Mouse (Mus musculus) embryonic facial prominence, embryonic 12.5 days (tissue): ENCODE data around the gene Vmn1r9. TPM values are rescaled to one million over a fixed set of nuclear protein-coding genes. Genes with fewer than 3 reads are reported as not detected.
"Not testable (repeated sequence)": the region's sequence is repeated elsewhere in the genome, so short reads cannot be mapped to it uniquely, and the experiment has no call there.

Experiments
- ATAC-seq: fragments of 200-750 bp; cut with Nextera tagmentation; 2 replicates; pipeline ENCODE4 v1.8.0; 2017; ENCODE audit not compliant: insufficient number of reproducible peaks, insufficient read depth, low FRiP score, low TSS enrichment
- H3K27ac ChIP-seq: fragments of 300-500 bp; sonication (generic); 2 replicates; pipeline ENCODE4 v1.5.1; 2016; ENCODE audit warnings: mild to moderate bottlenecking
- H3K27me3 ChIP-seq: fragments of 300-500 bp; sonication (generic); 2 replicates; pipeline ENCODE4 v1.6.1; 2016; ENCODE audit warnings: mild to moderate bottlenecking, moderate library complexity
- H3K36me3 ChIP-seq: fragments of 300-500 bp; sonication (generic); 2 replicates; pipeline ENCODE4 v1.6.1; 2016; ENCODE audit warnings: mild to moderate bottlenecking
- H3K4me1 ChIP-seq: fragments of 300-500 bp; sonication (generic); 2 replicates; pipeline ENCODE4 v1.6.1; 2016
- H3K4me2 ChIP-seq: fragments of 300-500 bp; sonication (generic); replicated peaks from 2 replicates; pipeline ENCODE4 v1.6.1; 2016; ENCODE audit warnings: mild to moderate bottlenecking, moderate library complexity
- H3K4me3 ChIP-seq: fragments of 300-500 bp; sonication (generic); 2 replicates; pipeline ENCODE4 v1.5.1; 2016; ENCODE audit warnings: mild to moderate bottlenecking
- H3K9ac ChIP-seq: fragments of 300-500 bp; sonication (generic); 2 replicates; pipeline ENCODE4 v1.6.1; 2016; ENCODE audit warnings: mild to moderate bottlenecking, moderate library complexity
- H3K9me3 ChIP-seq: fragments of 300-500 bp; sonication (generic); 2 replicates; pipeline ENCODE4 v1.6.1; 2016; ENCODE audit warnings: mild to moderate bottlenecking, moderate library complexity
- WGBS: fragments of 180-500 bp; shearing (Covaris S2); methylation state at CpG from one replicate; pipeline ENCODE4 v1.1.7; 2016; 5-methylcytosine and 5-hydroxymethylcytosine counted together
- polyA plus RNA-seq: library from polyadenylated mRNA; unstranded; fragments of >200 nt; fragmentation: Nextera tagmentation; extraction: Ambion mirVana; gene quantifications from 2 replicates; pipeline ENCODE4 v1.2.1, GENCODE M21; 2016

Gene Vmn1r9
- polyA plus RNA-seq = not detected in 2 replicates

GRCm38 (mm10) chr6:57066487-57066886 is at the start of gene Vmn1r9:
Vmn1r9 (plus strand) TSS chr6:57066787.
- 85% methylated on average over 2 of the region's 2 CpGs for WGBS
- Histone ChIP-seq H3K4me2 (no peak within 1 kb of the TSS), H3K27me3 (no peaks in the 10 kb centered on the region), H3K36me3 (no peaks in the 10 kb centered on the region), H3K9me3 (no peaks in the 10 kb centered on the region), H3K27ac (no peak within 1 kb of the TSS), H3K4me3 (no peak within 1 kb of the TSS), H3K9ac (no peak within 1 kb of the TSS), H3K4me1 (no peaks in the 10 kb centered on the region)
- ATAC-seq = no peak

DNA sequence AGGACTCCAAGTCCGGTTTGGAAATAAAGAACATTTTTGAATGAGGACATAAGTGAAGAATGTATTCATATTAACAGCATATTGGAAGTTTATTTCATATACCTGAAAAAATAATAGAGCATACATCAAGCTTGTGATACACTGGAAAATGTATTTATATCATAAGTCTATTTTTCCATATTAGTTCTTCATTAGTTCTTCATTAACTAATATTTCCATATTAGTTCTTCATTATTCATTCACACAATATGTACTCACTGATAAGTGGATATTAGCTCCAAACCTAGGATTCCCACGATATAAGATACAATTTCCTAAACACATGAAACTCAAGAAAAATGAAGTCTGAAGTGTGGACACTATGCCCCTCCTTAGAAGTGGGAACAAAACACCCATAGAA is 41.4 kb upstream of the Vmn1r9 start, which contains the start of gene Vmn1r7:
Gene Vmn1r7, minus strand, starts transcription at position 101 of the 400 bp plus-strand sequence.
- not testable (repeated sequence) for H3K27me3 ChIP-seq, H3K36me3 ChIP-seq, H3K4me1 ChIP-seq, H3K9me3 ChIP-seq, H3K27ac ChIP-seq, H3K9ac ChIP-seq, H3K4me2 ChIP-seq, H3K4me3 ChIP-seq, ATAC-seq
- 85% methylated on average over 2 of the region's 2 CpGs for WGBS

DNA sequence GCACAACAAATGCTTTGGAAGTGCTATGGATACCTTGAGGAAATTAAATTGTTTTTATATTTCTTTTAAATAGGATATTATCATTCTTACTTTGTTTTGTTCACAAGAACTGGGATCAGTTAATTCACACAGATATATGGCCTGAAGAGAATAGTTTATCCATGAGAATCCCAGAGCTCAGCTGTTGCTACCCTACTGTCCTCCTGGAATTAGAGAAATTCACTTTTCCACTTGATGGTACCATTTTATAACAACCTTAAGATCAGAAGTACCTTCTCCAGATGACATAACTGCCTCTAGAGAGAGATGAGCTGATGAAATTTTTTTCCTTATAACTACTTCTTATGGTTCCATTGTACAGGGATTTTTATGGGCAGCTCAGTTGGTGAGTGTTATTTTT is 34.6 kb upstream of the Vmn1r9 start, which contains the start of gene Vmn1r8:
Gene Vmn1r8, plus strand, starts transcription at position 301 of the 400 bp plus-strand sequence.
- no peaks in the 10 kb centered on the region for H3K4me1 ChIP-seq

GRCm38 (mm10) chr6:57034674-57035073 is 31.9 kb upstream of the Vmn1r9 start:
- WGBS = 73% methylated on average over 2 of the region's 2 CpGs

More for the DNA sequence above, 34.6 kb upstream of the Vmn1r9 start, which contains the start of gene Vmn1r8:
- H3K4me2 ChIP-seq = no peak within 1 kb of the TSS
- H3K9me3 ChIP-seq = no peaks in the 10 kb centered on the region
- no peak within 1 kb of the TSS for H3K27ac ChIP-seq
- no peak for ATAC-seq
- no peaks in the 10 kb centered on the region for H3K27me3 ChIP-seq
- no peak within 1 kb of the TSS for H3K9ac ChIP-seq
- no peak within 1 kb of the TSS for H3K4me3 ChIP-seq
- H3K36me3 ChIP-seq = no peaks in the 10 kb centered on the region

GRCm38 (mm10) chr6:57063730-57064129 is 2.9 kb upstream of the Vmn1r9 start:
- Histone ChIP-seq H3K4me1 (no peaks in the 10 kb centered on the region), H3K4me2 (no peak overlapping the region), H3K9ac (no peak overlapping the region), H3K9me3 (no peaks in the 10 kb centered on the region), H3K4me3 (no peak overlapping the region), H3K36me3 (no peaks in the 10 kb centered on the region), H3K27ac (no peak overlapping the region), H3K27me3 (no peaks in the 10 kb centered on the region)
- ATAC-seq = no peak

More at GRCm38 (mm10) chr6:57034674-57035073, 31.9 kb upstream of the Vmn1r9 start:
- Histone ChIP-seq H3K9me3 (no peaks in the 10 kb centered on the region), H3K4me2 (no peak overlapping the region), H3K27ac (no peak overlapping the region), H3K4me3 (no peak overlapping the region), H3K36me3 (no peaks in the 10 kb centered on the region), H3K9ac (no peak overlapping the region), H3K4me1 (no peaks in the 10 kb centered on the region), H3K27me3 (no peaks in the 10 kb centered on the region)
- ATAC-seq = no peak

- Histone ChIP-seq H3K4me1 (no peaks in the 10 kb centered on the region), H3K9me3 (no peaks in the 10 kb centered on the region), H3K4me2 (no peak overlapping the region), H3K9ac (no peak overlapping the region), H3K27ac (no peak overlapping the region), H3K36me3 (no peaks in the 10 kb centered on the region), H3K27me3 (no peaks in the 10 kb centered on the region), H3K4me3 (no peak overlapping the region)
- no peak for ATAC-seq
- WGBS = 72% methylated on average over 1 of the region's 1 CpGs
Measured at GRCm38 (mm10) chr6:57106358-57106757, 39.8 kb downstream of the Vmn1r9 start.

DNA sequence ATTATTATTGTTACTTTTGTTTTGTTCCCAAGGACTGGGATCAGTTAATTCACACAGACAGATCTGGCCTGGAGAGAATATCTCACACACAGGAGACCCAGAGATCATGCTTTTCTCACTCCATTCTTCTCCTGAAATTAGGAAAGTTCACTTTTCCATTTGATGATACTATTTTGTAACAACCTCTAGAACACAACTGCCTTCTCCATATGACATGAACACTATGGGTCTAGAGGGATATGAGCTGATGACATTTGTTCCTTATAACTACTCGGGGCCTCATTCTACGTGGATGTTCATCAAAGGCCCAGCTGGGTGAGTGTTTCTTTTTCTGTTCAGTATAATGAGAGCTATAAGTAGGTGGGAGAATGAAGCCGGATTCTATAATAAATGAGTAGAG is 42.6 kb downstream of the Vmn1r9 start, which contains the start of gene Vmn1r10:
Gene Vmn1r10, plus strand, starts transcription at position 301 of the 400 bp plus-strand sequence.
- 88% methylated on average over 3 of the region's 3 CpGs for WGBS
- Histone ChIP-seq H3K27ac (no peak within 1 kb of the TSS), H3K4me3 (no peak within 1 kb of the TSS), H3K4me1 (no peaks in the 10 kb centered on the region), H3K27me3 (no peaks in the 10 kb centered on the region), H3K4me2 (no peak within 1 kb of the TSS), H3K9ac (no peak within 1 kb of the TSS), H3K36me3 (no peaks in the 10 kb centered on the region), H3K9me3 (no peaks in the 10 kb centered on the region)
- ATAC-seq = no peak

Other genes starting within 250 kb of the Vmn1r9 start
- gene Fkbp9, start 234.7 kb upstream of the Vmn1r9 start, polyA plus RNA-seq = 130 and 135 TPM in 2 replicates
- 64.5 and 69.2 TPM in 2 replicates for gene Nt5c3, start 142.9 kb upstream of the Vmn1r9 start, polyA plus RNA-seq
- gene Vmn1r4, start 142.8 kb upstream of the Vmn1r9 start, polyA plus RNA-seq = 0.28 and 0.46 TPM in 2 replicates
- gene Vmn1r5, start 96.5 kb upstream of the Vmn1r9 start, polyA plus RNA-seq = not detected in 2 replicates
- not detected in 2 replicates for gene Vmn1r6, start 69.5 kb upstream of the Vmn1r9 start, polyA plus RNA-seq
- gene Vmn1r7, start 41.5 kb upstream of the Vmn1r9 start, polyA plus RNA-seq = not detected in 2 replicates
- gene Vmn1r8, start 34.5 kb upstream of the Vmn1r9 start, polyA plus RNA-seq = not detected in 2 replicates
- gene Vmn1r10, start 42.7 kb downstream of the Vmn1r9 start, polyA plus RNA-seq = not detected in 2 replicates
- not detected in 2 replicates for gene Vmn1r11, start 66.7 kb downstream of the Vmn1r9 start, polyA plus RNA-seq
- not detected in 2 replicates for gene Vmn1r12, start 90.1 kb downstream of the Vmn1r9 start, polyA plus RNA-seq
- gene Vmn1r13, start 136.5 kb downstream of the Vmn1r9 start, polyA plus RNA-seq = not detected in 2 replicates
- not detected in 2 replicates for gene Vmn1r14, start 164.9 kb downstream of the Vmn1r9 start, polyA plus RNA-seq
- not detected in 2 replicates for gene Vmn1r15, start 191.2 kb downstream of the Vmn1r9 start, polyA plus RNA-seq